Mouse (Mus musculus): ENCODE data around the gene Psmd12. TPM values are rescaled to one million over a fixed set of nuclear protein-coding genes. Genes with fewer than 3 reads are reported as not detected.

Psmd12 gene
- 92.6 TPM for polyA plus RNA-seq (2017; shearing (Covaris generic))

GRCm38 (mm10) chr11:107479053-107479861 is at the start of gene Psmd12:
Gene Psmd12 (plus strand): TSS chr11:107479484.

GRCm38 (mm10) chr11:107470521-107471041 is 8.7 kb upstream of the Psmd12 start, which contains the start of gene Pitpnc1:
Gene Pitpnc1 (minus strand): TSS chr11:107470699.

GRCm38 (mm10) chr11:107547351-107548203 is 68.3 kb downstream of the Psmd12 start, which contains the start of gene Helz:
Gene Helz (plus strand): TSS chr11:107547930.

Other genes with a start within 250 kb of the Psmd12 start
- 96.8 TPM for gene Pitpnc1, start 8.8 kb upstream of the Psmd12 start, polyA plus RNA-seq (2017; shearing (Covaris generic))
- 49.6 TPM for gene Helz, start 68.4 kb downstream of the Psmd12 start, polyA plus RNA-seq (2017; shearing (Covaris generic))
- gene Cacng1, start 237.0 kb downstream of the Psmd12 start, polyA plus RNA-seq (2017; shearing (Covaris generic)) = not detected

Data from effector memory CD4-positive, alpha-beta T cell, adult 7 months (primary cell).